Mouse (Mus musculus): ENCODE data around the gene Rtp4. TPM values are rescaled to one million over a fixed set of nuclear protein-coding genes. Genes with fewer than 3 reads are reported as not detected.

Rtp4 gene
- polyA plus RNA-seq, 1 experiment from 2014 or later: 1.4 TPM

DNA sequence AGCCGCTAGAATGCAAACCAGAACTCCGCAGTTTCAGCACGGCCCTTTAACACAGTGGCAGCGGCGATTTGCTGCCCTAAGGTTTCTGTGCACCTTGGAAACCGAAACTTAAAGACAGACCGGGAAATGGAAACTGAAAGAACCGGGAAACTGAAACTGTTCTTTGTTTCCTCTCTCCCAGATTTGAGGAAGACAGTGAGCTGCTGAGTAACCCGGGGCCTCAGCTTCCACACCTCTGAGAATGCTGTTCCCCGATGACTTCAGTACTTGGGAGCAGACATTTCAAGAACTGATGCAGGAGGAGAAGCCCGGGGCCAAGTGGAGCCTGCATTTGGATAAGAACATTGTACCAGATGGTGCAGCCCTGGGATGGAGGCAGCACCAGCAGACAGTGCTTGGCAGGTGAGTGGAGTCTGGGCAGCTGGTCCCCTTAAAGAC, 89.7 kb downstream of the Rtp4 start:
- H3K4me1 ChIP-seq: no peaks in the 10 kb centered on the region; the same call in 1 of the 2 replicates
- no peak for DNase-seq (ENCODE audit: low spot score)
- no peaks in the 10 kb centered on the region; the same call in 1 of the 2 replicates for H3K27me3 ChIP-seq (ENCODE audit: insufficient read depth, poor library complexity, severe bottlenecking)
- 33% methylated on average over 11 of the region's 11 CpGs for whole genome bisulfite sequencing
- H3K4me3 ChIP-seq: peak overlapping the region; percentile 39; the same call in 1 of the 2 replicates
- H3K36me3 ChIP-seq: no peaks in the 10 kb centered on the region
- no peaks in the 10 kb centered on the region for H3K9me3 ChIP-seq
- H3K27ac ChIP-seq: peak overlapping the region; percentile 53; the same call in 1 of the 2 replicates

DNA sequence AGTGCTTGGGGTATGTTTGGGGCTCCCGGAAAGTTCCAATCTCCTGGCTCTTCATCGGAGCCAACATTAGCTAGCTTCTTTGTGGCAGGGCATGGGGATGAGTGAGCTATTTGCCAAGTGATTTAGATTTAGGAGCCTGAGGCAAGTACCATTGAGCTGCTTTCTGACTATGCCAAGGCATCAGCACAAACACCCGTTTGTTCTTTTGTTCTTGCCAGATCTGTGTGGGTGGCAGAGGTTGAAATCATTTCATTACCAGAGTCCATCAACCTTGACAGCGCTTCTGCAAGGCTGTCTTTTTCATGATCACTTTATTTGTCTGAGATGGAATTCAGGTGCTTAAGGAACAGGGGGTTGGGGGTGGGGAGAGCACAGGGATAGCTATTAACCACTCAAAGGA, 104.1 kb downstream of the Rtp4 start:
- Histone ChIP-seq H3K4me3 (no peak overlapping the region), H3K27ac (no peak overlapping the region), H3K9me3 (no peaks in the 10 kb centered on the region), H3K4me1 (no peaks in the 10 kb centered on the region), H3K36me3 (no peaks in the 10 kb centered on the region), H3K27me3 (ENCODE audit: insufficient read depth, poor library complexity, severe bottlenecking) (no peaks in the 10 kb centered on the region)
- 74% methylated on average over 4 of the region's 4 CpGs for WGBS
- no peak for DNase-seq (ENCODE audit: low spot score)

DNA sequence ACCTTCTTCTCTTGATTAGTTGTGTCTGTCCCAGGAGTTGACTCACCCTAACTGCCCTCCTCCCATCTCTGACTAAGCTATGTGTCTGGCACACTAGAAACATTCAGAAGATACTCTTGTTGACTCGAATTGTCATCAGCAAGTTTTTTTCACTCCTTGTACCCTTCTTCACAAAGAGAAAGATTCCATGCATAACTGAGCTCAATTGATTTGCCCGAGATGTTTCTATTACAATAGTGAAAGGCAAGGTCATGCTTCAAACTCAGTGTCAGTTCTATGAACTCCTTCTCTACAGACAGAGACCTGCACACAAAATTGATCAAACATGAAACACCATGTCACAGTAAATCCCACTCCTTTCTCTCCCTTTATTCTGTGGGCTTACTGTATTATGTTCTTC, 111.4 kb downstream of the Rtp4 start:
- no peak for DNase-seq (ENCODE audit: low spot score)
- no peak overlapping the region for H3K27ac ChIP-seq
- H3K4me1 ChIP-seq: no peaks in the 10 kb centered on the region
- no peaks in the 10 kb centered on the region for H3K9me3 ChIP-seq
- no peak overlapping the region for H3K4me3 ChIP-seq
- H3K36me3 ChIP-seq: no peaks in the 10 kb centered on the region
- WGBS: 74% methylated on average over 2 of the region's 2 CpGs
- H3K27me3 ChIP-seq (ENCODE audit: insufficient read depth, poor library complexity, severe bottlenecking): no peaks in the 10 kb centered on the region

DNA sequence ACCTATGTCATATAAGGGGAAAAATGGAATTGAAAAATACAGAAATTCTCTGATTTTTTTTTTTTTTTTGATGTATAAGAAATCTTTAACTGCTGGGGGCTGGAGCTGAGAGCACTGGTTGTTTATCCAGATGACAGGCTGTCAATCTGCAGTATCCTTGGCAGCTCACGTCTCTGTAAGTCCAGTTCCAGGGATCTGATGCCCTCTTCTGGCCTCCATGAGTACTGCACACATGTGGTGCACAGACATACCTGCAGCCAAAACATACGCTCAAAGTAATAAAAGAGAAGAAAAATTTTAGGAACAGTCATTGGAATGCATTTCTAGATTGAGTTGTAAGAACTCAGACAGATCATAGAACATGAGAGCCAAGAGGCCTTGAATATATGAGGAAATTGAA, 112.6 kb downstream of the Rtp4 start:
- DNase-seq (ENCODE audit: low spot score): no peak
- Histone ChIP-seq H3K4me3 (no peak overlapping the region), H3K27me3 (ENCODE audit: insufficient read depth, poor library complexity, severe bottlenecking) (no peaks in the 10 kb centered on the region), H3K27ac (no peak overlapping the region), H3K36me3 (no peaks in the 10 kb centered on the region), H3K4me1 (no peaks in the 10 kb centered on the region), H3K9me3 (no peaks in the 10 kb centered on the region)
- 67% methylated on average over 2 of the region's 2 CpGs for WGBS

GRCm38 (mm10) chr16:23653028-23653427, 132.9 kb downstream of the Rtp4 start:
- 93% methylated on average over 5 of the region's 5 CpGs for WGBS
- H3K9me3 ChIP-seq: no peaks in the 10 kb centered on the region

DNA sequence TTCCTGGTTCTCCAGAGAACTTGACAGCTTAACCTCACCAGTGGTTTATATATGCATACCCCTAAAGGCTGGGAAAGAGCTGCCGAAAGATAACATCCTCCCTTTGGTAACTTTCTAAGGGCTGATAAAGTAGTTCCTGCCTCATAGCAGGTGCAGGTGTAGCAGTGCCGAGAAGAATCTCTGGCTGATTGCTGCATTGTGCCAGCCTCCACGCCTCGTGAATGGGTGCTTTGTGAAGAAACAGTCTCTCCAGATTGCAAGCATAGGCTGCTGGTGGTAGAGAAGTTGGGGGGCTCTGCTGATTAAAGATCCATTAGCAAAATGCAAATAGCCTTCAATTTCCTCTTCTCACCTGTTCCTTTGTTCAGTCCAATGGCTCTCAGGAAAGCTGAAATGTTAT, 133.4 kb downstream of the Rtp4 start:
- WGBS: 67% methylated on average over 4 of the region's 4 CpGs
- H3K27ac ChIP-seq: no peak overlapping the region
- no peak overlapping the region for H3K4me3 ChIP-seq
- H3K4me1 ChIP-seq: no peaks in the 10 kb centered on the region
- H3K9me3 ChIP-seq: no peaks in the 10 kb centered on the region
- no peak for DNase-seq (ENCODE audit: low spot score)
- H3K36me3 ChIP-seq: no peaks in the 10 kb centered on the region
- H3K27me3 ChIP-seq (ENCODE audit: insufficient read depth, poor library complexity, severe bottlenecking): no peaks in the 10 kb centered on the region

More at GRCm38 (mm10) chr16:23653028-23653427, 132.9 kb downstream of the Rtp4 start:
- Histone ChIP-seq H3K27me3 (ENCODE audit: insufficient read depth, poor library complexity, severe bottlenecking) (no peaks in the 10 kb centered on the region), H3K36me3 (no peaks in the 10 kb centered on the region), H3K27ac (no peak overlapping the region), H3K4me3 (no peak overlapping the region), H3K4me1 (no peaks in the 10 kb centered on the region)
- DNase-seq (ENCODE audit: low spot score): no peak

- Histone ChIP-seq H3K9me3 (0 out of 2 replicates have a peak, but pooled peaks cover 2% of the 10 kb centered on the region), H3K4me1 (no peaks in the 10 kb centered on the region), H3K27ac (no peak overlapping the region), H3K4me3 (no peak overlapping the region), H3K27me3 (ENCODE audit: insufficient read depth, poor library complexity, severe bottlenecking) (no peaks in the 10 kb centered on the region), H3K36me3 (no peaks in the 10 kb centered on the region)
- WGBS: 86% methylated on average over 13 of the region's 13 CpGs
- no peak for DNase-seq (ENCODE audit: low spot score)
These were observed 139.8 kb downstream of the Rtp4 start for GRCm38 (mm10) chr16:23659597-23660531.

Other genes with a start within 250 kb of the Rtp4 start
- gene Rtp1, start 91.2 kb upstream of the Rtp4 start, polyA plus RNA-seq (2016; fragmentation: Nextera tagmentation; extraction: Ambion mirVana): not detected in 2 replicates
- gene Masp1, start 524 bp downstream of the Rtp4 start, polyA plus RNA-seq (2016; fragmentation: Nextera tagmentation; extraction: Ambion mirVana): 9.9 and 16.7 TPM in 2 replicates

All from heart, embryonic 10.5 days (tissue).